Mouse (Mus musculus): ENCODE measurements around the gene Pfdn6. TPM values are rescaled to one million over a fixed set of nuclear protein-coding genes. Genes with fewer than 3 reads are reported as not detected.
"Not testable (repeated sequence)": the region's sequence is repeated elsewhere in the genome, so short reads cannot be mapped to it uniquely, and the experiment has no call there.

Pfdn6 gene
- polyA plus RNA-seq, 1 experiment = 26.2 TPM

DNA sequence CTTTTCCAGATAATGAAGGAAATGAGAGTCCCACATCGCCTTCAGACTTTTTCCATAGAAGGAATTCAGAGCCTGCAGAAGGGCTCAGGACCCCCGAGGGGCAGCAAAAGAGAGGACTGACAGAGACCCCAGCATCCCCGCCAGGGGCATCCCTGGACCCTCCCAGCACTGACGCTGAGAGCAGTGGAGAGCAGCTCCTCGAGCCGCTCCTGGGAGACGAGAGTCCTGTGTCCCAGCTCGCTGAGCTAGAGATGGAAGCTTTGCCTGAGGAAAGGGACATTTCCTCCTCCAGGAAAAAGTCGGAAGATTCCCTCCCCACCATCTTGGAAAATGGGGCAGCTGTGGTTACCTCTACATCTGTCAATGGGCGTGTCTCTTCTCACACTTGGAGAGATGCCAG, 26.9 kb downstream of the Pfdn6 start:
- Histone ChIP-seq H3K4me1 (ENCODE audit: control insufficient read depth, insufficient read depth, low read length) (peaks cover 6% of the 10 kb centered on the region), H3K4me3 (replicated peaks; ENCODE audit: extremely low read depth, low read depth, low read length) (no peak overlapping the region)
- TF ChIP-seq CTCF (IDR thresholded peaks at IDR 0.05; ENCODE audit: insufficient read depth, low read length) (no peak), POLR2A (IDR thresholded peaks at IDR 0.05; ENCODE audit: borderline replicate concordance, extremely low read depth, low read depth, low read length) (no peak)
- no peak for DNase-seq
- 88% methylated on average over 10 of the region's 10 CpGs for WGBS

DNA sequence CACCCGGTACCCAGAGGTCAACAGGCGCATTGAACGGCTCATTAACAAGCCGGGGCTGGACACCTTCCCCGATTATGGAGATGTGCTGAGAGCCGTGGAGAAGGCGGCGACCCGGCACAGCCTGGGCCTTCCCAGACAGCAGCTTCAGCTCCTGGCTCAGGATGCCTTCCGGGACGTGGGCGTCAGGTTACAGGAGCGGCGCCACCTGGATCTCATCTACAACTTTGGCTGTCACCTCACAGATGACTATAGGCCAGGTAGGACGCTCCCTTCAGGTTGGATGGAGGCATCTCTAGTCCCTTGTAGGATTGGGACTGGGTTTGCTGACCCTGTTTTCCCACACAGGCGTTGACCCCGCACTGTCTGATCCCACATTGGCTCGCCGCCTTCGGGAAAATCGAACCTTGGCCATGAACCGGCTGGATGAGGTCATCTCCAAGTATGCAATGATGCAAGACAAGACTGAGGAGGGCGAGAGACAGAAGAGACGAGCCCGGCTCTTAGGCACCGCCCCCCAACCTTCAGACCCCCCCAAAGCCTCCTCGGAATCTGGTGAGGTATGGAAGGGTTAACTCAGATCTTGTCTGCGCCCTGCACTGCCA, 28.2 kb downstream of the Pfdn6 start:
- no peak for TF ChIP-seq CTCF (IDR thresholded peaks at IDR 0.05; ENCODE audit: insufficient read depth, low read length)
- TF ChIP-seq POLR2A (IDR thresholded peaks at IDR 0.05; ENCODE audit: borderline replicate concordance, extremely low read depth, low read depth, low read length) = no peak
- no peak overlapping the region for H3K4me3 ChIP-seq (replicated peaks; ENCODE audit: extremely low read depth, low read depth, low read length)
- no peak for DNase-seq
- peaks cover 5% of the 10 kb centered on the region for H3K4me1 ChIP-seq (ENCODE audit: control insufficient read depth, insufficient read depth, low read length)
- WGBS = 86% methylated on average over 28 of the region's 28 CpGs

DNA sequence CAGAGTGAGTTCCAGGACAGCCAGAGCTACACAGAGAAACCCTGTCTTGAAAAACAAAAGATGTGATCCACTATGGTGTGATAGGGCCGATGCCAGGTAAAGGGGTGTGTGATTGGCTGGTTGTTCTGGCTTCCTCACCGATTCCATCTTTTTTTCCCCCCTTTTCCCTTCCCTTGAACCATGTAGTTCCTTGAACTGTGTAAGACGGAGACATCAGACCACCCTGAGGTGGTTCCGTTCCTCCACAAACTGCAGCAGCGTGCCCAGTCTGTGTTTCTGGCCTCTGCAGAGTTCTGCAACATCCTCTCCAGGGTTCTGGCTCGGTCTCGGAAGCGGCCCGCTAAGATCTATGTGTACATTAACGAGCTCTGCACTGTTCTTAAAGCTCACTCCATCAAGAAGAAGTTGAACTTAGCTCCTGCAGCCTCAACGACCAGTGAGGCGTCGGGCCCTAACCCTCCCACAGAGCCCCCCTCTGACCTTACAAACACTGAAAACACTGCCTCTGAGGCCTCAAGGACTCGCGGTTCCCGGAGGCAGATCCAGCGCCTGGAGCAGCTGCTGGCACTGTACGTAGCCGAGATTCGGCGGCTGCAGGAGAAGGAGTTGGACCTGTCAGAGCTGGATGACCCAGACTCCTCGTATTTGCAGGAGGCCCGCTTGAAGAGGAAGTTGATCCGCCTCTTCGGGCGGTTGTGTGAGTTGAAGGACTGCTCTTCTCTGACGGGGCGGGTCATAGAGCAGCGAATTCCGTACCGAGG, 28.9 kb downstream of the Pfdn6 start:
- Histone ChIP-seq H3K4me3 (replicated peaks; ENCODE audit: extremely low read depth, low read depth, low read length) (no peak overlapping the region), H3K4me1 (ENCODE audit: control insufficient read depth, insufficient read depth, low read length) (peaks cover 2% of the 10 kb centered on the region)
- no peak for TF ChIP-seq CTCF (IDR thresholded peaks at IDR 0.05; ENCODE audit: insufficient read depth, low read length)
- TF ChIP-seq POLR2A (IDR thresholded peaks at IDR 0.05; ENCODE audit: borderline replicate concordance, extremely low read depth, low read depth, low read length) = no peak
- no peak for DNase-seq
- WGBS = 82% methylated on average over 31 of the region's 31 CpGs

DNA sequence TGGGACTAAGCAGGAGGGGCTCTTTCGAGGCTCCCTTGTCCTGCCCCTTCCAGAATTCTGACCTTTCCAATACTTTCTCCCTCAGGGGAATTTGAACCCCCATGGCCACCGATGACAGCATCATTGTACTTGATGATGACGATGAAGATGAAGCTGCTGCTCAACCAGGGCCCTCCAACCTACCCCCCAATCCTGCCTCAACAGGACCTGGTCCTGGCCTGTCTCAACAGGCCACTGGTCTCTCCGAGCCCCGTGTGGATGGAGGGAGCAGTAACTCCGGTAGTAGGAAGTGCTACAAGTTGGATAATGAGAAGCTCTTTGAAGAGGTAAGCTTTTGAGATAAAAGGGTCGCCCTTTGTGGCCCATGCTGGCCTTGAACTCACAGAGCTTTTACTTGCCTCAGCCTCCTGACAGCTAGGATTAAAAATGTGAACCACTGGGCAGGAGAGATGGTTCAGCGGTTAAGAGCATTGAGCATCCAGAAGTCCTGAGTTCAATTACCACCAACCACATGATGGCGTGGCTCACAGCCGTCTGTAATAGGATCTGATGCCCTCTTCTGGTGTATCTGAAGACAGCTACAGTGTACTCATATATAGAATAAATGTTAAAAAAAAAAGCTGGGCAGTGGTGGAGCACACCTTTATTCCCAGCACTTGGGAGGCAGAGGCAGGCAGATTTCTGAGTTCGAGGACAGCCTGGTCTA, 29.6 kb downstream of the Pfdn6 start:
- H3K4me1 ChIP-seq (ENCODE audit: control insufficient read depth, insufficient read depth, low read length) = peaks cover 2% of the 10 kb centered on the region
- no peak overlapping the region for H3K4me3 ChIP-seq (replicated peaks; ENCODE audit: extremely low read depth, low read depth, low read length)
- 35% methylated on average over 11 of the region's 11 CpGs for WGBS
- TF ChIP-seq CTCF (IDR thresholded peaks at IDR 0.05; ENCODE audit: insufficient read depth, low read length) (no peak), POLR2A (IDR thresholded peaks at IDR 0.05; ENCODE audit: borderline replicate concordance, extremely low read depth, low read depth, low read length) (no peak)
- no peak for DNase-seq

DNA sequence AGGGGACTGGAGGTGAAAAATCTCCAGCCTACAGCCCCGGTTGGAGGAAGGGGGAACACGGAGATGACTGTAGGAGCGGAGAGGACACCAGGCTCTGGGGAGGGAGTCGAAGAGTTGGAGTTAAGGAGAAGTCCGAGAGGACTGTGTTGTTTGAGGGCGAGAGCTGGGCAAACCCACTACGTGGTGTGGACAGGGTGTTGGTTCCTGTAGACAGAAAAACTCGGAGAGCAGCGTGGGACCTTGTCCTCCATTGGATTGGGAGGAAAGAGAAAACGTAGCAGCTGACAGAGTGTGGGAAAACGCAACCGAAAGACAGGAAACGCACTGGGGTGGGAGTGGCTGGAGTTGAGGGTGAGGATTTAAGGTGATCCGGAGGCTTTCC, 30.3 kb downstream of the Pfdn6 start:
- WGBS = under 1% methylated on average over 14 of the region's 14 CpGs
- peak; percentile 60 for DNase-seq
- H3K4me3 ChIP-seq (replicated peaks; ENCODE audit: extremely low read depth, low read depth, low read length) = peak overlapping the region; percentile 86
- peaks cover 2% of the 10 kb centered on the region; the same call in 1 of the 2 replicates for H3K4me1 ChIP-seq (ENCODE audit: control insufficient read depth, insufficient read depth, low read length)
- TF ChIP-seq CTCF (IDR thresholded peaks at IDR 0.05; ENCODE audit: insufficient read depth, low read length) = no peak
- peak; percentile 71; the same call in 1 of the 2 replicates for TF ChIP-seq POLR2A (IDR thresholded peaks at IDR 0.05; ENCODE audit: borderline replicate concordance, extremely low read depth, low read depth, low read length)

DNA sequence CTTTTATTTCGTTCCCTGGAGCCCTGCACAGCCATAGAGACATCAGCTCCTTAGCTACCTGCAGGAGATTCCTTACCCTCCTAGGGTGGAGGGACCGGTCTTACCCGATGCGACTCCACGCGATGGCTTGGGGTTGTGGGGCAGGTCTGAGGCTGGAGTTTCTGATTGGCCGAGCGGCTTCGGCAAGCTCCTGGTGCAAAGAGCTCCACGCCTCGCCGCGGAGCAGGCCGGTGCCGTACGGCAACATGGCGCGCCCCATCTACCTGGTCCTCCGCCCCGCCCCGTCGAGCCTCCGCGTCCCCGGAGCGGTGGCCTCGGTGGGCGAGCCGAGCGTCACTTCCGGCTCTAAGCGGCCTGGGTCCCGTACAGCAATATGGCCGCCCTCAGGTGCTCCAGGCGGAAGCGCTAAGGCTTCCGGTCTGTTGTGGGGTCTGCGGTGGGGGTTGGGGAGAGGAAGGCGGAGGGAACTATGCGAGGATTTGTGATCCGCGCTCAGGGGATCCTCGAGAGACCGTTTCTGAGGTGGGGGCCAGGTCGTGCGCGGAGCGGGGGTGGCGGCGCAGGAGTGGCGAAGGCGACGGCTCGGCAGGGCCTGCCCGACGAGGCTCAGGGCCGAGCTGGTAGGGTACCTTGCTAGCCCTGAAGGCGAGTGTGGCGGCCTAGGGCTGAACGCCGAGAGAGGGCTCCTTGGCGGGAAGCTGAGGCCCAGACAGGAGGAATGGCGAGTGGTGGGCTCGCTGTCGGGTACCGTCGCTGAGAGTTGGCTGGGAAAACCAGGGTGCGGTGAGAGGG, 30.9 kb downstream of the Pfdn6 start, which contains the start of gene Daxx:
Gene Daxx, plus strand, starts transcription at position 338 of the 792 bp plus-strand sequence.
- H3K4me3 ChIP-seq (replicated peaks; ENCODE audit: extremely low read depth, low read depth, low read length) = peak within 1 kb of the TSS; percentile 86
- TF ChIP-seq POLR2A (IDR thresholded peaks at IDR 0.05; ENCODE audit: borderline replicate concordance, extremely low read depth, low read depth, low read length) (peak; percentile 72; the same call in 1 of the 2 replicates), CTCF (IDR thresholded peaks at IDR 0.05; ENCODE audit: insufficient read depth, low read length) (no peak)
- peaks cover 2% of the 10 kb centered on the region; the same call in 1 of the 2 replicates for H3K4me1 ChIP-seq (ENCODE audit: control insufficient read depth, insufficient read depth, low read length)
- WGBS = under 1% methylated on average over 68 of the region's 68 CpGs
- DNase-seq = peak; percentile 96

DNA sequence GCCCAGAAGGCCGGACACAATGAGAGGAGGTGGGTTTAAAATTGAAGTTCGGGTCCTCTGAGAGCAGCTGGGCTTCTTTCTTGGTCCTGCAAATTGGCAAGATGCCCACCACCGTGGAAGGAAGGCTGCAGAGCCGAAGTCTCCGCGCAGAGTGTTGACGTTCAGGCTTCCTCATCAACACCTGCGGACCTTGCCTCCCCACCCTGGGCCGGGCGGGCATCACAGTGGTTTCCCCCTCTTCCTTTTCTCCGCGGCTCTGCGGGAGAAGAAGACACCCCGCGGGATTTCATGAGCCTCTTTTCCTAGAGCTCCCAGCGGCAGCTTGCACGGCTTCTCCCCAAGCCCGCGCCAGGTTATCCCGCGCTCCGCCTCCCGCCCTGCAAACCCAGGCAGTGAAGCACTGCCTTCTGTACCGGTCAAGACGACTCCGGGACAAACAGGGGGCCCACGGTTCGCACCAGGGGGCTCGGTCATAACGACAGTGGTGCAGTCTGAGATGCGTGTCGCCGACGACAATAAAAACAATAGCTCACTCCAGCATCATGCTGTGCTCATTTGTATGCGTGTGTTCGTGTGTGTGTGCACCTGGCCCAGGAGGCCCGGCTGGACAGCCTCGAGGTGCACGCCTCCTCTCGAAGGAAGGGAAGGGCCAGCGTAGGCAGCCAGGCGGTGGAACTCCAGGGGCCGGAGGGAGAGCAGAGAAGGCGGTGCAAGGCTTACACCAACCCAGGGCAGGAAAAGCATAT, 31.6 kb downstream of the Pfdn6 start:
- Histone ChIP-seq H3K4me3 (replicated peaks; ENCODE audit: extremely low read depth, low read depth, low read length) (peak overlapping the region; percentile 65), H3K4me1 (ENCODE audit: control insufficient read depth, insufficient read depth, low read length) (peaks cover 2% of the 10 kb centered on the region; the same call in 1 of the 2 replicates)
- WGBS = under 1% methylated on average over 44 of the region's 44 CpGs
- DNase-seq = peak; percentile 51
- no peak for TF ChIP-seq CTCF (IDR thresholded peaks at IDR 0.05; ENCODE audit: insufficient read depth, low read length)
- TF ChIP-seq POLR2A (IDR thresholded peaks at IDR 0.05; ENCODE audit: borderline replicate concordance, extremely low read depth, low read depth, low read length) = no peak

DNA sequence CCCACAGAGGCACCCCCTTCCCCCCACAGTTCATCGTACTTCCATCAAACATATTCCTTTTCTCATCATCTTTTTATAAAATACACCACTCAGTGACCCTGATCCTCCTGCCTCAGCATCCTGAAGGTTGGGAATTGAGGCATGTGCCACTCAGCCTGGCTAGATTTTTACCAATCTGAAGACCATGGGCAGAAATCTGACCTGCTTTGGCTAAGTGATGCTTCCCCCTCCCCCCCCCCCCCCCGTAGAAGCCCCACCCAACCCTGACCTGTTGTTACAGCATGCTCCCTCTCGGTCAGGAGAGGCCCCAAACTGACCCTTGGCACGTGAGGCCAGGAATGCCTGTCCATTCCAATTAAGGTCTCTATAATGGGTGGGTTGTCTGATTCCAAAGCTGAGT, 35.3 kb downstream of the Pfdn6 start, which contains the start of gene Platr17:
Gene Platr17, plus strand, starts transcription at position 301 of the 400 bp plus-strand sequence.
- WGBS = 47% methylated on average over 4 of the region's 4 CpGs
- H3K4me3 ChIP-seq (replicated peaks; ENCODE audit: extremely low read depth, low read depth, low read length) = not testable (repeated sequence)

DNA sequence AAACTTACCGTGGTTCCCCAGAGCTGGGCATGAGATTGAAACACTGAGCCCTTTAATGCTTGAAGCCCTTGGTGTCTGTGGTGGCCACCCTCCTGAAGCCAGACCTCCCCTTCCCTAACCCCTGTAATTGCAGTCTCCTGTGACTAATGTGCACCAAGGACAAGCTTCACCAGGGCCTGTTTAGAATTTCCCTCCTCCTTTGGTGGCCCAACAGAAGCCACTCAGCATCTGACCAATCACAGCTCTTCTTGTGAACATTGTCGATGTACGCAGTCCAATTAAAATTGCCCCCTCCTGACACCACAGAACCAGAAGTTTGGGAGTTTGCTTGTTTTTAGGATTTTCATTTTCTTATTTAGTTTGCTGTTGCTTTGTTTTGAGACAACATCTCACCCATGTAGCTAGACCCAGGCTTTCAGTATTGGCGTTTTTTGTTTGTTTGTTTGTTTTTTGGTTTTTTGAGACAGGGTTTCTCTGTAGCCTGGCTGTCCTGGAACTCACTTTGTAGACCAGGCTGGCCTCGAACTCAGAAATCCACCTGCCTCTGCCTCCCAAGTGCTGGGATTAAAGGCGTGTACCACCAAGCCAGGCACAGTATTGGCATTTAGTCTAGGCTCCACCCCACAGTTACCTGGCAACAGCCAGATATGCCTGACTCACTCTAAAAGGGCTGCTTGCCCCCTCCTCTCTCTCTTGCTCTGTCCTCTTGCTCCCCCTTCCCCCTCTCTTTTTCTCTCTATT, 36.1 kb downstream of the Pfdn6 start:
- not testable (repeated sequence) for DNase-seq; H3K4me3 ChIP-seq (replicated peaks; ENCODE audit: extremely low read depth, low read depth, low read length); H3K4me1 ChIP-seq (ENCODE audit: control insufficient read depth, insufficient read depth, low read length)
- 74% methylated on average over 6 of the region's 6 CpGs for WGBS

More for the DNA sequence above, 35.3 kb downstream of the Pfdn6 start, which contains the start of gene Platr17:
- not testable (repeated sequence) for H3K4me1 ChIP-seq (ENCODE audit: control insufficient read depth, insufficient read depth, low read length); DNase-seq
